Mouse (Mus musculus) myocyte (in vitro differentiated cells): ENCODE measurements around the gene Map4k3. TPM values are rescaled to one million over a fixed set of nuclear protein-coding genes. Genes with fewer than 3 reads are reported as not detected.
"Not testable (repeated sequence)": the region's sequence is repeated elsewhere in the genome, so short reads cannot be mapped to it uniquely, and the experiment has no call there.

Source experiments
- H3K27me3 ChIP-seq: one replicate; pipeline ENCODE4 v1.6.1; 2011; ENCODE audit not compliant: control insufficient read depth, insufficient read depth, insufficient read length
- H3K36me3 ChIP-seq: one replicate; pipeline ENCODE4 v1.6.1; 2011; ENCODE audit not compliant: control insufficient read depth, insufficient read depth
- H3K4me2 ChIP-seq: one replicate; pipeline ENCODE4 v1.6.1; 2011; ENCODE audit warnings: low read depth, control low read depth
- H3K4me3 ChIP-seq: one replicate; pipeline ENCODE4 v1.5.1; 2011; ENCODE audit warnings: mild to moderate bottlenecking, control low read depth, moderate library complexity
- H3K79me2 ChIP-seq: one replicate; pipeline ENCODE4 v1.6.1; 2011; ENCODE audit not compliant: control insufficient read depth, insufficient read depth
- H3ac ChIP-seq: one replicate; pipeline ENCODE4 v1.6.1; 2011; ENCODE audit not compliant: control insufficient read depth, insufficient read length
- CEBPB ChIP-seq: IDR thresholded peaks from 2 replicates; pipeline ENCODE4 v1.6.1; 2011; ENCODE audit warnings: mild to moderate bottlenecking, moderate library complexity; ENCODE audit not compliant: poor library complexity, insufficient read depth, severe bottlenecking
- E2F4 ChIP-seq: IDR thresholded peaks from one replicate; pipeline ENCODE4 v1.6.1; 2011; ENCODE audit warnings: mild to moderate bottlenecking, control low read depth, moderate library complexity; ENCODE audit not compliant: insufficient read depth
- MAX ChIP-seq: IDR thresholded peaks from one replicate; pipeline ENCODE4 v1.6.1; 2011; ENCODE audit warnings: low read depth, mild to moderate bottlenecking, control low read depth
- MYOD1 ChIP-seq, 3 experiments: IDR thresholded peaks; one replicate each; pipeline ENCODE4 v1.6.1; 2011; ENCODE audit warnings: control low read depth in 2 of 3, low read depth in 2 of 3, mild to moderate bottlenecking in 2 of 3, moderate library complexity in 1 of 3; ENCODE audit not compliant: insufficient read length in 2 of 3, control insufficient read depth in 1 of 3
- MYOG ChIP-seq, 3 experiments: IDR thresholded peaks; one replicate each; pipeline ENCODE4 v1.6.1; 2011; ENCODE audit warnings: control low read depth in 2 of 3, low read depth in 2 of 3, mild to moderate bottlenecking in 2 of 3; ENCODE audit not compliant: insufficient read length in 2 of 3, control insufficient read depth in 1 of 3, insufficient read depth in 1 of 3
- POLR2A ChIP-seq: IDR thresholded peaks from one replicate; pipeline ENCODE4 v1.6.1; 2011; ENCODE audit warnings: low read depth, mild to moderate bottlenecking, control low read depth, moderate library complexity; ENCODE audit not compliant: insufficient read length
- POLR2AphosphoS2 ChIP-seq: IDR thresholded peaks from one replicate; pipeline ENCODE4 v1.6.1; 2011; ENCODE audit warnings: low read depth, control low read depth; ENCODE audit not compliant: insufficient read length
- REST ChIP-seq: IDR thresholded peaks from one replicate; pipeline ENCODE4 v1.6.1; 2011; ENCODE audit warnings: mild to moderate bottlenecking, control low read depth, moderate library complexity; ENCODE audit not compliant: insufficient read depth, insufficient read length
- SRF ChIP-seq: IDR thresholded peaks from one replicate; pipeline ENCODE4 v1.6.1; 2011; ENCODE audit warnings: low read depth; ENCODE audit not compliant: control insufficient read depth, insufficient read length
- TCF12 ChIP-seq: IDR thresholded peaks from one replicate; pipeline ENCODE4 v1.6.1; 2011; ENCODE audit warnings: mild to moderate bottlenecking, control low read depth; ENCODE audit not compliant: poor library complexity, insufficient read depth, severe bottlenecking
- TCF3 ChIP-seq: IDR thresholded peaks from one replicate; pipeline ENCODE4 v1.6.1; 2011; ENCODE audit warnings: low read depth, control low read depth; ENCODE audit not compliant: insufficient read length
- USF1 ChIP-seq: IDR thresholded peaks from one replicate; pipeline ENCODE4 v1.6.1; 2011; ENCODE audit warnings: low read depth, mild to moderate bottlenecking, control low read depth, moderate library complexity
- polyA plus RNA-seq: library from polyadenylated mRNA; unstranded; fragments of >200 nt; fragmentation: generic; extraction: Trizol; gene quantifications from one replicate; pipeline ENCODE4 v1.2.1, GENCODE M21; 2012; ENCODE audit warnings: missing spikeins

Gene Map4k3
- polyA plus RNA-seq, 1 experiment: 2.8 TPM

GRCm38 (mm10) chr17:80568842-80569601 lies 159.3 kb downstream of the Map4k3 start:
- TF ChIP-seq TCF3 (no peak), REST (no peak)
- Histone ChIP-seq H3K79me2 (no peaks in the 10 kb centered on the region), H3K4me2 (no peak overlapping the region), H3ac (no peak overlapping the region), H3K36me3 (no peaks in the 10 kb centered on the region), H3K4me3 (no peak overlapping the region), H3K27me3 (no peaks in the 10 kb centered on the region)

- Histone ChIP-seq H3K4me2 (no peak overlapping the region), H3ac (no peak overlapping the region), H3K4me3 (no peak overlapping the region), H3K36me3 (no peaks in the 10 kb centered on the region), H3K79me2 (no peaks in the 10 kb centered on the region), H3K27me3 (no peaks in the 10 kb centered on the region)
- TF ChIP-seq REST (no peak), POLR2A (no peak), CEBPB (no peak), TCF3 (no peak), MAX (no peak), USF1 (no peak), MYOD1 (IDR thresholded peaks at IDR 0.05; ENCODE audit: control insufficient read depth in 1 of 3, insufficient read length in 2 of 3, low read depth in 2 of 3) (no peak), POLR2AphosphoS2 (no peak), E2F4 (no peak), SRF (no peak), MYOG (IDR thresholded peaks at IDR 0.05; ENCODE audit: control insufficient read depth in 1 of 3, insufficient read depth in 1 of 3, insufficient read length in 2 of 3, low read depth in 2 of 3) (no peak), TCF12 (no peak)
These were observed 159.8 kb downstream of the Map4k3 start for GRCm38 (mm10) chr17:80568441-80568840.

DNA sequence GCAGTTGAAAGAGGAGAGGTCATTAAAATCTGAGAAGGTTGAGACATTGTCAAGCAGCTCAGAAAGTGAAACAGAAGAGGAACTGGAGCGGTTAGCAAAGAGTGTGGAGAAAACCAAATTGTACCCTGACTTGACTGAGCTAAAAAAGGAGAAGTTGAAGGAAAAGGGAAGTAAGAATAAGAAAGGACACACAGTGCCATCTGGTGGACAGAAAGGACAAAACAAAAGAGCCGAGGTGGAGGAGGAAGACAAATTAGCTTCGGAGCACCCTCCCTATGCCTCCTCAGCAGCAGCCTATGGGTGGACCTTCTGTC lies 163.7 kb downstream of the Map4k3 start:
- H3K4me3 ChIP-seq: no peak overlapping the region

DNA sequence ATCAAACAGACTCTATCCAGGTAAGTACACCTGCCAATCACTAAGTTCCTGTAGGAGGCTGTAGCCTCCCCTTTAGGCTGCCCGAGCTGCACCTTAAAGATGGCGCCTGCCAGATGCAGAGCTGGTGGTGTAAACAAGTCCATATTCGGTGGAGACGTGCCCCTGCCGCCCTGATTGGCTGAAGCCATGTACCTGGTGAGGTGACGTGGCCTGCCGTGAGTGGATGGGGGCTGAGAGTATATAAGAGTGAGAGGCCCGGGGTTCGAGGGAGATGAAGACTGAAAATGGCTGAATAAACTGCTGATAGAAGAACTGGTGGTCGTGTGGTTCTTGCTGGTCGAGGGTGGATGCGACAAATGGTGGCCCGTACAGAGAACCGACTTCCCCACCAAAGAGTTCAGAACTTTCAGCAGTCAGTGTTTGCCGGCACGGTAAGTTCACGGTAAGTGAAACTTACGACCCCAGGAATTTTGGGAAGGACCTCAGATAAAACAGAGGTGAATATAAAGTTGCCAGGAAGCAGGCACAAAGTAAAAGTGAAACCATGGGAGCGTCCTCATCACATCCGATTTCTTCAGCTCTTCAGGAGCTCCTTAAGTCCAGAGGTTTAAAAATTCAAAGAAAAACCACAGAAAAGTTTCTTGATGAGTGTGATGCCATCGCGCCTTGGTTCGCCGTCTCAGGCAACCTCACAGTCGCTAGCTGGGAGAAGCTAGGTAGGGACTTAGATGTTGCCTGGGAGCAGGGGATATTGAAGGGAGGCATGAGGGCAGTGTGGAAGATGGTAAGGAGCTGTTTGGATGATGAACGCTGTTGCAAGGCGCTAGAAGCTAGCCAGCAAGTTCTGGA lies 164.3 kb downstream of the Map4k3 start:
- H3K36me3 ChIP-seq, H3K27me3 ChIP-seq, H3K79me2 ChIP-seq, H3ac ChIP-seq, H3K4me3 ChIP-seq: not testable (repeated sequence)
- peak overlapping the region; percentile 28 for H3K4me2 ChIP-seq

More for the DNA sequence above, 163.7 kb downstream of the Map4k3 start:
- Histone ChIP-seq H3K27me3 (no peaks in the 10 kb centered on the region), H3ac (no peak overlapping the region), H3K79me2 (no peaks in the 10 kb centered on the region), H3K36me3 (no peaks in the 10 kb centered on the region), H3K4me2 (peak overlapping the region; percentile 28)
- TF ChIP-seq TCF3 (no peak), USF1 (no peak), MAX (no peak)

DNA sequence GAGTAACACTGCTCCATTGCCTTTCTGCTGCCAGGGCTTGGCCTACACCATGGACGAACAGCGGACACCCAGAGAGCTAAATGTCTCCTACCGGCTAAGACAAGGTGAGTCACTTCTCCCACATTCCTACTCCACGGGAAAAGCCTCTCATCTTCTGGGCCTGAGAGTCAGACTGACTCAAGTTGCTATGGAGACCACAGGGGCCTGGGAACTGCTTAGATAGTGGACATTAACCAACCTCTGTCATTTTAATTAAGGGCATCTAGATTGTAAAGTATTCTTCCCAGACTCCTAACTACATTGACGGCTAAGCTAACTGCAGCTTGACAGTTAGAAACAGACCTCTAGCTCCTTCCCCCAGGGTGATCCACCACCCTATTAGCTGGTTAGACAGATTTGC lies 165.5 kb downstream of the Map4k3 start:
- Histone ChIP-seq H3K79me2 (no peaks in the 10 kb centered on the region), H3K4me2 (no peak overlapping the region), H3K27me3 (no peaks in the 10 kb centered on the region), H3K4me3 (no peak overlapping the region), H3ac (no peak overlapping the region), H3K36me3 (no peaks in the 10 kb centered on the region)
- TF ChIP-seq MYOG (IDR thresholded peaks at IDR 0.05; ENCODE audit: control insufficient read depth in 1 of 3, insufficient read depth in 1 of 3, insufficient read length in 2 of 3, low read depth in 2 of 3): no peak
- TF ChIP-seq TCF12: no peak
- TF ChIP-seq USF1: no peak
- TF ChIP-seq POLR2A: no peak
